Mouse (Mus musculus): ENCODE measurements at regions not wholly inside any gene's neighbourhood (a gene's known extent, or its start where the extent isn't known, plus 50 kb on each side); places are given as distances from the start of the nearest gene placed in this dataset.

DNA sequence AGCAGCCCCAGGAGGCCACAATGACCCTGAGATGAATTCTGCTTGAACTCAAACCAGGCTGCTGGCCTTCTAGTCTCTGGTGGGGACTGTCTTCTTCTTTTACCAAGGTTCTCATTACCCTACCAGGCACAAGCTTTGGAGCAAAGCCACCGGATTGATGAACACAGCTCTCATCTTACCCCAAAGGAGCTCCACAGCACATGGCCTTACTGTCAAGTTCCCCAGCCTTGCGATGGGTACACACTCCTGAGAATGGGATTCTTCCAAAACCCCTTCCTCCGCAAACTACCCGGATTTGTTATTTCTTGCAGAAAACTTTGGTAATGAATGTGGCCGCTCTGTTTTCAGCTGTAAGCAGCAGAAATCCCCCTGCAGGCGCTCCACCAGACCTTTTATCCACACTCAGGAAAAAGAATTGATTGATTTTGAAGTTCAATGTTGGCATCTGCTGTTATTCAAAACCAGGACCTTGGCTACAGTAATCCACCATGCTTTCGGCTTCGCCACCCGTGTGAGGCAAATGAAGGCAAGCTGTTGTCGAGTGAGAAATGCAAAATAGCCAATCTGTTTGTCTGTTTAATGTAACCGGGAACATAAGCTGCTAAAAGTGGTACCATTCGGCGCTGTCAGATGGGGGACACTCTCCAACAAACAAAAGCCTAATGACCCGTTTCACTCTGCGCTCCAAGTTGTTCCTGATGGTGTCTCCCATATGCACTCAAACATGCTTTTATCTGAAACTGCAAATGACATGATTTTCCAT is 278.9 kb downstream of the Maf start:
- H3K9ac ChIP-seq, result no peak overlapping the region
- DNase-seq (ENCODE audit: low spot score) (peak; percentile 29), ATAC-seq (ENCODE audit: low FRiP score) (no peak)
- 71% methylated on average over 15 of the region's 15 CpGs for WGBS
- no peaks in the 10 kb centered on the region for H3K4me1 ChIP-seq (replicated peaks; ENCODE audit: control insufficient read depth, insufficient read depth, low read length)
- no peaks in the 10 kb centered on the region for H3K36me3 ChIP-seq (replicated peaks; ENCODE audit: control insufficient read depth, insufficient read depth)
- H3K4me3 ChIP-seq (replicated peaks; ENCODE audit: low read length), result no peak overlapping the region
- no peaks in the 10 kb centered on the region for H3K27me3 ChIP-seq (ENCODE audit: control insufficient read depth, insufficient read depth, low read length)
- H3K9me3 ChIP-seq (ENCODE audit: control insufficient read depth, low read length), result no peaks in the 10 kb centered on the region
- no peak overlapping the region for H3K4me2 ChIP-seq (replicated peaks)
- H3K27ac ChIP-seq, result no peak overlapping the region

GRCm38 (mm10) chr8:115428022-115428421 is 279.6 kb downstream of the Maf start:
- no peak for ATAC-seq (ENCODE audit: low FRiP score)
- H3K4me3 ChIP-seq (replicated peaks; ENCODE audit: low read length), result no peak overlapping the region

GRCm38 (mm10) chr8:115427490-115427889 is 280.1 kb downstream of the Maf start:
- Histone ChIP-seq H3K36me3 (replicated peaks; ENCODE audit: control insufficient read depth, insufficient read depth) (no peaks in the 10 kb centered on the region), H3K9ac (no peak overlapping the region), H3K4me2 (replicated peaks) (no peak overlapping the region), H3K9me3 (ENCODE audit: control insufficient read depth, low read length) (no peaks in the 10 kb centered on the region), H3K4me3 (replicated peaks; ENCODE audit: low read length) (no peak overlapping the region), H3K27me3 (ENCODE audit: control insufficient read depth, insufficient read depth, low read length) (no peaks in the 10 kb centered on the region), H3K4me1 (replicated peaks; ENCODE audit: control insufficient read depth, insufficient read depth, low read length) (no peaks in the 10 kb centered on the region), H3K27ac (no peak overlapping the region)
- ATAC-seq (ENCODE audit: low FRiP score) (no peak), DNase-seq (ENCODE audit: low spot score) (no peak)
- 63% methylated on average over 3 of the region's 3 CpGs for WGBS

More at GRCm38 (mm10) chr8:115428022-115428421, 279.6 kb downstream of the Maf start:
- no peaks in the 10 kb centered on the region for H3K36me3 ChIP-seq (replicated peaks; ENCODE audit: control insufficient read depth, insufficient read depth)
- 86% methylated on average over 2 of the region's 2 CpGs for WGBS
- H3K4me1 ChIP-seq (replicated peaks; ENCODE audit: control insufficient read depth, insufficient read depth, low read length), result no peaks in the 10 kb centered on the region
- H3K27ac ChIP-seq, result no peak overlapping the region
- H3K9ac ChIP-seq, result no peak overlapping the region
- no peaks in the 10 kb centered on the region for H3K27me3 ChIP-seq (ENCODE audit: control insufficient read depth, insufficient read depth, low read length)
- DNase-seq (ENCODE audit: low spot score), result no peak
- H3K4me2 ChIP-seq (replicated peaks), result no peak overlapping the region
- H3K9me3 ChIP-seq (ENCODE audit: control insufficient read depth, low read length), result no peaks in the 10 kb centered on the region

DNA sequence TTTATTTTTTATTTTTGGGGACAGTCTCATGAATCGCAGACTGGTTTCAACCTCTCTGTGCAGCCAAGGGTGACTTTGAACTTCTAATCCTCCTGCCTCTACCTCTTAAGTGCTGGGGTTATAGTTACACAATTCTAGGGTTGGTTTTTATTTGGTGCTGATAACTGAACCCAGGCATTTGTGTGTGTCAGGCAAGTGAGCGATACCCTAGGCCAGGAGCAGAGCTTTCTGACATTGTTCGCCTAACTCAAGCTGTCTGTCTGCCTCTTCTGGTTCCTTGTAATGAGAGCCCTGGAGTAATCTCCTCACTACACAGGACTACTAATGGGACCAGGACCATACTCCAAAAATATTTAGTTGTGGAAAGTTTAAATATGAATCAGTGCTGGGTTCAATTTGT is 281.1 kb downstream of the Maf start:
- no peak overlapping the region for H3K4me2 ChIP-seq (replicated peaks)
- WGBS, result 88% methylated on average over 3 of the region's 3 CpGs
- no peaks in the 10 kb centered on the region for H3K36me3 ChIP-seq (replicated peaks; ENCODE audit: control insufficient read depth, insufficient read depth)
- DNase-seq (ENCODE audit: low spot score), result no peak
- no peaks in the 10 kb centered on the region for H3K27me3 ChIP-seq (ENCODE audit: control insufficient read depth, insufficient read depth, low read length)
- H3K9me3 ChIP-seq (ENCODE audit: control insufficient read depth, low read length), result no peaks in the 10 kb centered on the region
- H3K4me1 ChIP-seq (replicated peaks; ENCODE audit: control insufficient read depth, insufficient read depth, low read length), result no peaks in the 10 kb centered on the region
- no peak for ATAC-seq (ENCODE audit: low FRiP score)
- H3K27ac ChIP-seq, result no peak overlapping the region
- no peak overlapping the region for H3K9ac ChIP-seq
- H3K4me3 ChIP-seq (replicated peaks; ENCODE audit: low read length), result no peak overlapping the region

DNA sequence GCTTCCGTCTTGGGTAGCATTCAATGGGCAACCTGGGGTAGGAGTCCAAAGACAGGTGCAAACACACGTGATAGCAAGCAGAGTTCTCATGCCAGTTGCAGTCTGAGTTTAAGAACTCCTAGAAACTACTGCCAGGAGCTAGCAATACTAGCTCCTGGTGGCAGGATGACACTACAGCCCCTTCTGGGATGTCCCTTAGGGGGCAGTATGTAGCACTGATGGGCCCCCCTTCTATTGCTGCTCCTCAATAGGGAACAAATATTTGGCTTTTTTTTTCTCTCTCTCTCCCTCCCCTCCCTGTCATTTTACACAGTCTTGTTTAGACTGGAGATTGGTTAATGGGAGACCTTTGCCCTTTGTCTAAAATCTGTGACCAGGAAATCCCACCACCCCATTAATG is 282.2 kb downstream of the Maf start:
- Histone ChIP-seq H3K9ac (no peak overlapping the region), H3K4me1 (replicated peaks; ENCODE audit: control insufficient read depth, insufficient read depth, low read length) (no peaks in the 10 kb centered on the region), H3K9me3 (ENCODE audit: control insufficient read depth, low read length) (no peaks in the 10 kb centered on the region), H3K36me3 (replicated peaks; ENCODE audit: control insufficient read depth, insufficient read depth) (no peaks in the 10 kb centered on the region), H3K4me3 (replicated peaks; ENCODE audit: low read length) (no peak overlapping the region), H3K4me2 (replicated peaks) (no peak overlapping the region), H3K27ac (no peak overlapping the region), H3K27me3 (ENCODE audit: control insufficient read depth, insufficient read depth, low read length) (no peaks in the 10 kb centered on the region)
- 55% methylated on average over 2 of the region's 2 CpGs for WGBS
- DNase-seq (ENCODE audit: low spot score) (no peak), ATAC-seq (ENCODE audit: low FRiP score) (no peak)

DNA sequence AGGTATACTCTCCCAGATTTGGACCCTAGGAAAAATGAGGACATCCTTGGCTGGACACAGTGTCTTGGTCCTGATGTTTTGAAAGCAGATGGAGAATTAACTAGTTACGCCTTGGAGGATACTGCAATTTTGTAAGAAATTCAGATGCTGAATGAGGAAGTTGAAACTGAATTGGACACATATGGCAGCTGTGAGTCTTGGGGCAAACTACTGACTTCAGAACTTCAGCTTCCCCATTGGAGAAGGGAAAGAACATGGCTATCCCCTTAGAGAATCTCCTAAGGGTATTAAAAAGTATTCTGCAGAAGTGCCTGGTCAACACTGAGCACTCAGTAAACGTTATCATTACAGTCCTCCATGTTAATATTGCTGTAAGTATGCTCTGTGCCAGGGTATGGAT is 283.9 kb downstream of the Maf start:
- no peak overlapping the region for H3K27ac ChIP-seq
- DNase-seq (ENCODE audit: low spot score), result no peak
- H3K4me3 ChIP-seq (replicated peaks; ENCODE audit: low read length), result no peak overlapping the region
- no peak for ATAC-seq (ENCODE audit: low FRiP score)
- no peaks in the 10 kb centered on the region for H3K27me3 ChIP-seq (ENCODE audit: control insufficient read depth, insufficient read depth, low read length)
- no peaks in the 10 kb centered on the region for H3K4me1 ChIP-seq (replicated peaks; ENCODE audit: control insufficient read depth, insufficient read depth, low read length)
- no peaks in the 10 kb centered on the region for H3K36me3 ChIP-seq (replicated peaks; ENCODE audit: control insufficient read depth, insufficient read depth)
- no peak overlapping the region for H3K9ac ChIP-seq
- WGBS, result 88% methylated on average over 2 of the region's 2 CpGs
- no peaks in the 10 kb centered on the region for H3K9me3 ChIP-seq (ENCODE audit: control insufficient read depth, low read length)
- H3K4me2 ChIP-seq (replicated peaks), result no peak overlapping the region

DNA sequence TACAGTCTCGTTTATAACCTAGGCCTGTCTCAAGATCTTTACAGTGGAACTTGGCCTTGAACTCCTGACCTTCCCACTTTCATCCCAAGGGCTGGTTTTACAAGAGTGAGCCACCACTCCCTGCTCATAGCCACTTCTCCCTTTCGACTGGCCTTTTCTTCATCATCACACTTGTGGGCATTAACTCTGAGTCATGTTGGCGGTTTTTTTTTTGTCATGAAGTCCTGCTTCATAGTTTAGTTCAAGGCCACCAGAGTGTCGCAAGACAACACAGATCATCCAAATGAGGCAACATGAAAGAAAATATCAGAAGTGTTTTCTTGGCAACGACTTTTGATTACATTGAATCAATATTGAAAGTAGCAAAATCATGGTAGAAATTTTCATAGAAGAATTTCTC is 284.5 kb downstream of the Maf start:
- 86% methylated on average over 5 of the region's 5 CpGs for WGBS
- Histone ChIP-seq H3K4me3 (replicated peaks; ENCODE audit: low read length) (no peak overlapping the region), H3K4me2 (replicated peaks) (no peak overlapping the region), H3K36me3 (replicated peaks; ENCODE audit: control insufficient read depth, insufficient read depth) (no peaks in the 10 kb centered on the region), H3K27ac (no peak overlapping the region), H3K9ac (no peak overlapping the region), H3K9me3 (ENCODE audit: control insufficient read depth, low read length) (no peaks in the 10 kb centered on the region), H3K27me3 (ENCODE audit: control insufficient read depth, insufficient read depth, low read length) (no peaks in the 10 kb centered on the region), H3K4me1 (replicated peaks; ENCODE audit: control insufficient read depth, insufficient read depth, low read length) (no peaks in the 10 kb centered on the region)
- no peak for ATAC-seq (ENCODE audit: low FRiP score)
- DNase-seq (ENCODE audit: low spot score), result no peak

DNA sequence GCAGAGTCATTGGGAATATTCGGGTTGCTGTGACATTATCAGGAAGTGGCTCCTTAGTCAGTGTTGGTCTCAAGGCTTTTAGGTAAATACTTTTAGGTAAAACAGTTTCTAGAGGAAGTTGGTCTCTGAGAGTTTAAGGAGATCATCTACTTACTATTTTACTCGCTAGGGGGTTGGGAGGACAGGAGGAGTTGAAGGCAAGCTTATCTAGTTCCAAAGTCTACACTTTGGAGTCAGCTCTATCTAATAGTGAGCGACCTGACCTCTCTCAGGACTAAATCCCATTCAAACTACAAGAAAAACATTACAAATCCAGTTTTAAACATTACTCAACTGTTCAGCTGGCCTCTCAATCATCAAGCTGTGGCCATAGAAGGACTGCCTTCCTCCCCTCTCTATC is 287.1 kb downstream of the Maf start:
- DNase-seq (ENCODE audit: low spot score), result no peak
- Histone ChIP-seq H3K36me3 (replicated peaks; ENCODE audit: control insufficient read depth, insufficient read depth) (no peaks in the 10 kb centered on the region), H3K4me3 (replicated peaks; ENCODE audit: low read length) (no peak overlapping the region), H3K4me1 (replicated peaks; ENCODE audit: control insufficient read depth, insufficient read depth, low read length) (no peaks in the 10 kb centered on the region), H3K27ac (no peak overlapping the region), H3K9me3 (ENCODE audit: control insufficient read depth, low read length) (no peaks in the 10 kb centered on the region), H3K9ac (no peak overlapping the region), H3K4me2 (replicated peaks) (no peak overlapping the region), H3K27me3 (ENCODE audit: control insufficient read depth, insufficient read depth, low read length) (no peaks in the 10 kb centered on the region)
- WGBS, result 87% methylated on average over 3 of the region's 3 CpGs
- no peak for ATAC-seq (ENCODE audit: low FRiP score)

GRCm38 (mm10) chr8:115420131-115420530 is 287.5 kb downstream of the Maf start:
- Histone ChIP-seq H3K36me3 (replicated peaks; ENCODE audit: control insufficient read depth, insufficient read depth) (no peaks in the 10 kb centered on the region), H3K4me1 (replicated peaks; ENCODE audit: control insufficient read depth, insufficient read depth, low read length) (no peaks in the 10 kb centered on the region), H3K27me3 (ENCODE audit: control insufficient read depth, insufficient read depth, low read length) (no peaks in the 10 kb centered on the region), H3K4me2 (replicated peaks) (no peak overlapping the region), H3K9me3 (ENCODE audit: control insufficient read depth, low read length) (no peaks in the 10 kb centered on the region), H3K27ac (no peak overlapping the region), H3K9ac (no peak overlapping the region), H3K4me3 (replicated peaks; ENCODE audit: low read length) (no peak overlapping the region)
- ATAC-seq (ENCODE audit: low FRiP score) (no peak), DNase-seq (ENCODE audit: low spot score) (no peak)
- 49% methylated on average over 6 of the region's 6 CpGs for WGBS

DNA sequence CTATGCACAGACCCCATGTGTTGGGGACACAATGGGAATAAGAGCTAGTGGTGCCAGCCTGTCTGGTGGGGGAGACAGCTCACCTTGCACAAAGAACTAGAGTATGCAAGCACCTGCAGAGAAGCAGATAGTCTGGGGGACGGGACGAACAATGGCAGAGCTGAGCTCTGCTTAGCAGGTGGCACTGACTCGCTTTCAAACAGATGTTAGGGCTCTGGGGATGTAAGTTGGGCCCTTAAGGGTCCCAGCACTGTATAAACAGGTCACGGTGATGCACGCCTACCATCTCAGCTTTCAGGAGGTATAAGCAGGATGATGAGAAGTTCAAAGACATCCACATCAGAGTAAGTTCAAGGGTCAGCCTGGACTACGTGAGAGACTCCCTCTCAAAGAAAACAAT is 289.5 kb downstream of the Maf start:
- Histone ChIP-seq H3K9me3 (ENCODE audit: control insufficient read depth, low read length) (no peaks in the 10 kb centered on the region), H3K27me3 (ENCODE audit: control insufficient read depth, insufficient read depth, low read length) (no peaks in the 10 kb centered on the region), H3K4me2 (replicated peaks) (no peak overlapping the region), H3K9ac (no peak overlapping the region), H3K36me3 (replicated peaks; ENCODE audit: control insufficient read depth, insufficient read depth) (no peaks in the 10 kb centered on the region), H3K4me3 (replicated peaks; ENCODE audit: low read length) (no peak overlapping the region), H3K4me1 (replicated peaks; ENCODE audit: control insufficient read depth, insufficient read depth, low read length) (peaks cover 7% of the 10 kb centered on the region; the same call in 1 of the 2 replicates), H3K27ac (no peak overlapping the region)
- DNase-seq (ENCODE audit: low spot score), result no peak
- WGBS, result 49% methylated on average over 6 of the region's 6 CpGs
- no peak for ATAC-seq (ENCODE audit: low FRiP score)

Data from hindbrain, embryonic 14.5 days (tissue).